Mouse (Mus musculus) neural tube, embryonic 11.5 days (tissue): ENCODE data around the gene Tspan14. TPM values are rescaled to one million over a fixed set of nuclear protein-coding genes. Genes with fewer than 3 reads are reported as not detected.
A peak's percentile ranks its signal among the peaks of the same experiment; 100 is the strongest.

ENCODE experiments used
- ATAC-seq: fragments of 200-750 bp; cut with Nextera tagmentation; 2 replicates; pipeline ENCODE4 v1.8.0; 2017; ENCODE audit warnings: moderate number of reproducible peaks, mild to moderate bottlenecking, moderate TSS enrichment, moderate library complexity; ENCODE audit not compliant: insufficient read depth, low FRiP score, low TSS enrichment
- DNase-seq: peaks from one replicate; pipeline ENCODE4 v3.0.0-alpha.2; 2015; ENCODE audit warnings: low spot score
- H3K27ac ChIP-seq: fragments of 300-500 bp; sonication (generic); 2 replicates; pipeline ENCODE4 v1.5.1; 2014; ENCODE audit warnings: low read depth, mild to moderate bottlenecking, low read length
- H3K27me3 ChIP-seq: fragments of 300-500 bp; sonication (generic); 2 replicates; pipeline ENCODE4 v1.6.1; 2014; ENCODE audit warnings: mild to moderate bottlenecking, low read length, mixed read lengths; ENCODE audit not compliant: control insufficient read depth, insufficient read depth
- H3K36me3 ChIP-seq: fragments of 300-500 bp; sonication (generic); 2 replicates; pipeline ENCODE4 v1.6.1; 2014; ENCODE audit warnings: mild to moderate bottlenecking, low read length, moderate library complexity, mixed read lengths; ENCODE audit not compliant: control insufficient read depth, insufficient read depth
- H3K4me1 ChIP-seq: fragments of 300-500 bp; sonication (generic); 2 replicates; pipeline ENCODE4 v1.6.1; 2014; ENCODE audit warnings: low read length, mixed read lengths; ENCODE audit not compliant: control insufficient read depth, insufficient read depth
- H3K4me2 ChIP-seq: fragments of 300-500 bp; sonication (generic); 2 replicates; pipeline ENCODE4 v1.6.1; 2014; ENCODE audit warnings: low read depth, mild to moderate bottlenecking, moderate library complexity
- H3K4me3 ChIP-seq: fragments of 300-500 bp; sonication (generic); 2 replicates; pipeline ENCODE4 v1.5.1; 2014; ENCODE audit warnings: low read depth, low read length
- H3K9ac ChIP-seq: fragments of 300-500 bp; sonication (generic); 2 replicates; pipeline ENCODE4 v1.6.1; 2014; ENCODE audit warnings: mild to moderate bottlenecking, low read length
- H3K9me3 ChIP-seq: fragments of 300-500 bp; sonication (generic); 2 replicates; pipeline ENCODE4 v1.6.1; 2016; ENCODE audit warnings: low read length; ENCODE audit not compliant: control insufficient read depth
- WGBS: fragments of 180-500 bp; shearing (Covaris S2); extraction: QIAGEN DNeasy Blood & Tissue Kit; methylation state at CpG from one replicate; pipeline ENCODE4 v1.1.7; 2014; 5-methylcytosine and 5-hydroxymethylcytosine counted together
- polyA plus RNA-seq: library from polyadenylated mRNA; unstranded; fragments of >200 nt; fragmentation: Nextera tagmentation; extraction: Ambion mirVana; gene quantifications from 2 replicates; pipeline ENCODE4 v1.2.1, GENCODE M21; 2014

Gene Tspan14
- polyA plus RNA-seq, 1 experiment from 2014 or later = 125 TPM

DNA sequence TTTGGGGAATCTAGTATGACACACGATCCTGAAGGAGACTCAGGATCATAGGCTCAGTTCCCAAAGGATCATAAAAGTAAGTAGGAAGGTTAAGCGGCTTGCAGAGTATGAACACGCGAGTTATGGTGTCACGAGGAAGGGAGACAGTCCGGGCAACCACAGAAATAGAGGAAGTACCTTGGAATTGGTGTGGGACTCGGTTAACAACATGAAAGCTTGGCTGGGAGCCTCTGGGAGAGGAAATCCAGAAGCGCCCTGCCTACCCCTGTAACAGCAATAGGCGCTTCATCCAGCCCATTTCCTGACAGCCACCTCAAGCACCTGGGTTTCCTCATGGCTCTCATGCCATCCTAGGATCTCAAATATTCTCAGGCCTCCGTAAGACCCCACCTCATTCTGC, 39.7 kb upstream of the Tspan14 start:
- Histone ChIP-seq H3K27ac (no peak overlapping the region), H3K9me3 (no peaks in the 10 kb centered on the region), H3K4me1 (peaks cover 4% of the 10 kb centered on the region; the same call in 1 of the 2 replicates), H3K4me2 (no peak overlapping the region), H3K9ac (no peak overlapping the region), H3K4me3 (no peak overlapping the region), H3K27me3 (no peaks in the 10 kb centered on the region), H3K36me3 (no peaks in the 10 kb centered on the region)
- ATAC-seq (no peak), DNase-seq (no peak)
- WGBS = 92% methylated on average over 10 of the region's 10 CpGs

DNA sequence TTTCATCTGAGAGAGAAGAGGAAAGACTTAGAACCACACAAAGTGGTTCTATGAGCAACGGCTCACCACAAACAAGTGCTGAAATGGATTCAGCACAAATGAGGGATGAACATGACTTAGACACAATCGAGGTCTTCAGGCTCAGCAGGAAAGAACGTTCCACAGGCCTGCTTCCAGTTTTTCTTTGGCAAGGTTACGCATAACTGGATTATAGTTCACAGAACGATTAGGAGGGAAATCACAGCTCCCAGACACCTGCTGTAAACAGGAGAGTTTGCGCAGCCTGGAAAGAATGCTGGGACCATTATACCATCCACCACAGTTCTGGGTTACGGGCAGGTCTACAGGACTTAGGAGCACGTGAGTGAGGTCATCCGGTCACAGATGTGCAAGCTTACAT, 39.1 kb upstream of the Tspan14 start:
- Histone ChIP-seq H3K27me3 (no peaks in the 10 kb centered on the region), H3K27ac (no peak overlapping the region), H3K9me3 (no peaks in the 10 kb centered on the region), H3K4me2 (no peak overlapping the region), H3K36me3 (no peaks in the 10 kb centered on the region; the same call in 1 of the 2 replicates), H3K4me3 (no peak overlapping the region), H3K4me1 (peaks cover 4% of the 10 kb centered on the region; the same call in 1 of the 2 replicates), H3K9ac (no peak overlapping the region)
- WGBS = 89% methylated on average over 9 of the region's 9 CpGs
- DNase-seq (no peak), ATAC-seq (no peak)

DNA sequence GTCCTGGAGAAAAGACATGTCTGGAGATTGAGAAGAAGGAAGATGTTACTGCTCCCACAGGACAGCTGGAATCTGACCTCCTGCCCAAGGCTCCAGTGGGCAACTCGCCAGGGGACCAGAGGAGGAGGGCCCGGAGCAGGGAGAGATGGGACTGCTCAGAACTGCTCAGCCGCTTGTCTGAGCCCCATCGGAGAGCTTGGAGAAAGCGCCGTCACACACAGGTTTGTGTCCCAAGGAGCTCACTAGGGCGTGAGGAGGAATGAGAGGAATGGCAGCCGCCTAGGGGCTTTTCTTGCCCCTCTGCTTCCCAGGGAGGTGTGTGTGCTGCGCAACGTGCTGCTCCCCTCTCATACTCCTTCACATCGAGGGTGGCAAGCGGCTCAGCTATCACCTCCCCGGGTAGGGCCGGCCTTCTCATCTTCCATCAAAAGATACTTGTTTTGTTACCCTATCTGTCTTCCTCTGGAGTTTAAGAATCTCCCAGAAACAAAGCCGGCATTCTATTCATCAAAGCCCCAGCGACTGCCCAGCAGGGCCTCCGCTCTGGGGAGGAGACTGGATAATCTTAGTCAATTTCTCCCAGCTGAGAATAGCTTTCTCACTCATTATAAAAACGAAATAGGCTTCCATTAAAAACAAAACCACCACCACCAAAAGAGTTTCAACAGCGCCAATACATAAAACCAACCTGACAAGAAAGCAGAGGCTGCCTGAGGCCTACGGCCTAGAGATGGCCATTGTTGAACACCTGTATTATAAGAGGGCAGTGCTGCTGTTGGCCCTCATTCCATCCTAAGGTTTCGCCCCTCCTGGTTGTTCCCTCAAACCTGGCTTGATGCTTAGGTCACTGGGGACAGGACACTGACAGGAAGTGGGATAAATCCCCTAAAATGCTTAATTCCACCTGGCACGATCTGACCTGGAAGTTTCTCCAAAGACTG, 37.9 kb upstream of the Tspan14 start:
- ATAC-seq = no peak; the same call in 1 of the 2 replicates
- no peak overlapping the region for H3K4me3 ChIP-seq
- DNase-seq = peak; percentile 30
- H3K4me2 ChIP-seq = peak overlapping the region; percentile 13
- H3K9ac ChIP-seq = peak overlapping the region; percentile 11
- H3K9me3 ChIP-seq = no peaks in the 10 kb centered on the region
- WGBS = 11% methylated on average over 21 of the region's 22 CpGs
- no peaks in the 10 kb centered on the region for H3K27me3 ChIP-seq
- H3K36me3 ChIP-seq = no peaks in the 10 kb centered on the region; the same call in 1 of the 2 replicates
- H3K4me1 ChIP-seq = peaks cover 4% of the 10 kb centered on the region; the same call in 1 of the 2 replicates
- H3K27ac ChIP-seq = no peak overlapping the region

DNA sequence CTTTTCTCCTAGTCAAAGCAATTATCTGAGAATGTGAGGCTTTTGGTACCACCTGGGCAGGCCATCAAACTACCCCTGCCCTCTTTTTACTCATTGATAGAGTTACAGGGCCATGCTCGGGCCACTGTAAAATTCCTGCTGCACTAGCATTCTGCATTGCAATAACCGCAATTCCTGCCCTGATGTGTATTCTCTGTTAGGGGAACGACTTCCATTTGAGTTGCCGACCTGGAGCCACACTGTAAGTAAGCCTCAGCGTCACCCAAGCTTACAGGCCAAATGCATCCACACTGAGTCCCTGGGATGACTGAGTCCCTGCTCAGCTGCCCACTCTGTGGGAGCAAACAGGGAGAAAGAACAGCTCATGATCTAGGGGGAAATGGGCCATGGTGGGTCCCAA, 35.0 kb upstream of the Tspan14 start:
- Histone ChIP-seq H3K4me3 (no peak overlapping the region), H3K27me3 (no peaks in the 10 kb centered on the region), H3K4me2 (no peak overlapping the region), H3K9me3 (no peaks in the 10 kb centered on the region), H3K27ac (no peak overlapping the region), H3K36me3 (no peaks in the 10 kb centered on the region; the same call in 1 of the 2 replicates), H3K9ac (no peak overlapping the region), H3K4me1 (peaks cover 4% of the 10 kb centered on the region; the same call in 1 of the 2 replicates)
- no peak for ATAC-seq
- no peak for DNase-seq
- WGBS = 77% methylated on average over 5 of the region's 5 CpGs

DNA sequence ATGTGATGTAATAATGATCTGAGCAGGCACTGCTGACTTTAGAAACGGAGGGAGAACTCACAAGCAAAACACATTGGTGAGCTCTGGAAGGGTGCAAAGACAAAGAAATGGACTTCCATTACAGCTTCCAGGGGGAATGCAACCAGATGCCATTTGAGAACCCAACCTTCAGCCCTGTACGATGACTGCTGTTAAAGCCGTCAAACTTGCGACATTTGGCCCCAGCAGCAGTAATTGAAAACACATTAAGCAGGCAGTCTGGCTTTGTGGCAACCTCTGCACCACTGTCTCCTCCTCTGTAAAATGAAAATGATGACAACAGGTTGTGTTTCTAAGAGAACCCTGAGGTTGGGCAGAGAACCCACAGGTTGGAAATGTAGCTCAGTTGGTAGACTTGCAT, 34.2 kb upstream of the Tspan14 start:
- no peak overlapping the region for H3K9ac ChIP-seq
- H3K4me2 ChIP-seq = no peak overlapping the region
- H3K27me3 ChIP-seq = no peaks in the 10 kb centered on the region
- DNase-seq (no peak), ATAC-seq (no peak)
- no peaks in the 10 kb centered on the region for H3K9me3 ChIP-seq
- no peaks in the 10 kb centered on the region; the same call in 1 of the 2 replicates for H3K36me3 ChIP-seq
- H3K27ac ChIP-seq = no peak overlapping the region
- H3K4me3 ChIP-seq = no peak overlapping the region
- peaks cover 4% of the 10 kb centered on the region; the same call in 1 of the 2 replicates for H3K4me1 ChIP-seq
- WGBS = 56% methylated on average over 4 of the region's 4 CpGs

DNA sequence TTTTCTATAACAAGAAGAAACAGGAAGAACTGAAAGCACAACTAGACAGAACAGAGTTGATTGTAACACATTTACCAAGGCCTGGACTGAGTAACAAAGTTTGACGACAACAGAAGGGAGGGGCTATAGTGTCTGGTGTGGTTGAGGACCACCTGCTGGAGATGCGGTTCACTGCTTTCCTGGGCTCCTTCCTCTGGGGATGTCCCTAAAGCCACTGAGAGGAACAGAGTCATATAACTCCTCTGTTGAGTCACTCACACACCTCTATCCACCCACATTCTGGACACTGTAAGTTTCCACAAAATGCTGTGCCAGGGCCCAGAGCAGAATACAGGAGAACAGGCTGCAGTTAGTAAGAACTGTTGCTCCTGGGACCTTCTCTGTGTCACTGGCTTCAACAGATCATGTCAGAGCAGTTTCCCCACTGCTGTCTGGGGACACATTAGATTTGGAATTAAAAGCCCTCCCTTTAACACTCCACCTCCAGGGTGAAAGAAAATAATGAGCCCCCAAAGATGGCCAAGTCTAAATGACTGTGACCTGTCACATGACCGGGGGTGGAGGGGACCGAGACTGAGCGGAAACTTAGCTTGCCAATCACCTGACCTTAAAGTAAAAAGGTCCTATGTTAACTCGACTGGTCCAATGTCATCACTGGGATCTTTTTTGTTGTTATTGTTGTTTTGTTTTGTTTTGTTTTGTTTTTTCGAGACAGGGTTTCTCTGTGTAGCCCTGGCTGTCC, 33.5 kb upstream of the Tspan14 start:
- no peaks in the 10 kb centered on the region for H3K27me3 ChIP-seq
- H3K4me3 ChIP-seq = no peak overlapping the region
- no peaks in the 10 kb centered on the region for H3K9me3 ChIP-seq
- H3K4me1 ChIP-seq = peaks cover 4% of the 10 kb centered on the region; the same call in 1 of the 2 replicates
- no peak overlapping the region for H3K9ac ChIP-seq
- DNase-seq = no peak
- 84% methylated on average over 7 of the region's 7 CpGs for WGBS
- H3K27ac ChIP-seq = no peak overlapping the region
- H3K36me3 ChIP-seq = no peaks in the 10 kb centered on the region; the same call in 1 of the 2 replicates
- ATAC-seq = no peak
- no peak overlapping the region for H3K4me2 ChIP-seq

DNA sequence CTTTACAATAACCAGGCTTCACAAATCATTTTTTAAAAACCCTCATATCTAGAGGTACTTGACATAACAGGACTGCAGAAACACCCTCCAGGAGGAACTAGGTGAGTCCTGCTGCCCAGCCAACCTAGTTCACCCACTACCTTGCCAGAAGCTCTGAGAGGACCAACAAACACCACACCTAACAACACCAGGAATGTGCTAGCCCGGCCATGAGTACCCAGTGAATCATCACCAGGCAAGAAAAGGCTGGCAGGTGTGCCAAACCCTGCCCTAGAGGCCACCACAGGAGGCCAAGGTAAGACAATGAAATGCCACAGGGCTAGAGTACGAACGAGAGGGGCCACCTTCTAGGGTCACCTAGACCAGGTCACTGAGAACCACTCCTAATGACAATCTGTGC, 29.6 kb upstream of the Tspan14 start:
- DNase-seq (no peak), ATAC-seq (no peak)
- H3K4me1 ChIP-seq = no peaks in the 10 kb centered on the region
- H3K27ac ChIP-seq = no peak overlapping the region
- H3K27me3 ChIP-seq = no peaks in the 10 kb centered on the region
- no peak overlapping the region for H3K9ac ChIP-seq
- no peak overlapping the region for H3K4me2 ChIP-seq
- H3K4me3 ChIP-seq = no peak overlapping the region
- WGBS = 78% methylated on average over 3 of the region's 3 CpGs
- H3K9me3 ChIP-seq = no peaks in the 10 kb centered on the region
- no peaks in the 10 kb centered on the region; the same call in 1 of the 2 replicates for H3K36me3 ChIP-seq

DNA sequence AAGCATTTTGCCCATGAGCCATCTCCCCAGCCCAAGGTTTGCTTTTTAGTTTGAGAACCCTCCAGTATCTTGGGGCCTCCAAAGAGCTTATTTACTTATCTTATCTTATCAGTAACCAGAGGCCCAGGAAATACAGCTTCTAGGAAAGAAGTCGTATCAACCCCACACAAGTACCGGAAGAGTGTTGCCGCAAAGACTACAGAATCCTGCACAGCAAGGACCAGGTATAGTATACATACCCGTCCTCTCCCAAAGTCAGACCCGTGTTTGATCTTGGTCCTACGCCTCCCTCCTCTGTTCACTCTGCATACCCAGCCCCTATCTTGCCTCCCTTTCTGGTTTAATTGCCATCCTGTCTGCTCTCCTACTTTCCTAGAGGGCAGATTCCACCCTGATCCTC, 25.9 kb upstream of the Tspan14 start:
- no peaks in the 10 kb centered on the region for H3K36me3 ChIP-seq
- no peaks in the 10 kb centered on the region for H3K27me3 ChIP-seq
- H3K4me1 ChIP-seq = no peaks in the 10 kb centered on the region
- H3K9me3 ChIP-seq = no peaks in the 10 kb centered on the region
- no peak overlapping the region for H3K9ac ChIP-seq
- no peak overlapping the region for H3K27ac ChIP-seq
- WGBS = 90% methylated on average over 6 of the region's 6 CpGs
- H3K4me2 ChIP-seq = no peak overlapping the region
- ATAC-seq (no peak), DNase-seq (no peak)
- H3K4me3 ChIP-seq = no peak overlapping the region
